Mouse (Mus musculus) testis, adult 2 months (tissue): ENCODE measurements around the gene Lmx1b.

Experiments used
- CTCF ChIP-seq: fragments of 200-500 bp; IDR thresholded peaks from 2 replicates; pipeline ENCODE4 v1.5.1; 2012; ENCODE audit warnings: low read depth, mild to moderate bottlenecking, inconsistent platforms, low read length, moderate library complexity; ENCODE audit not compliant: control insufficient read depth, insufficient read depth, insufficient replicate concordance
- POLR2A ChIP-seq: fragments of 200-500 bp; IDR thresholded peaks from 2 replicates; pipeline ENCODE4 v1.6.1; 2012; ENCODE audit warnings: low read depth, mild to moderate bottlenecking, inconsistent platforms, low read length, moderate library complexity; ENCODE audit not compliant: control insufficient read depth

DNA sequence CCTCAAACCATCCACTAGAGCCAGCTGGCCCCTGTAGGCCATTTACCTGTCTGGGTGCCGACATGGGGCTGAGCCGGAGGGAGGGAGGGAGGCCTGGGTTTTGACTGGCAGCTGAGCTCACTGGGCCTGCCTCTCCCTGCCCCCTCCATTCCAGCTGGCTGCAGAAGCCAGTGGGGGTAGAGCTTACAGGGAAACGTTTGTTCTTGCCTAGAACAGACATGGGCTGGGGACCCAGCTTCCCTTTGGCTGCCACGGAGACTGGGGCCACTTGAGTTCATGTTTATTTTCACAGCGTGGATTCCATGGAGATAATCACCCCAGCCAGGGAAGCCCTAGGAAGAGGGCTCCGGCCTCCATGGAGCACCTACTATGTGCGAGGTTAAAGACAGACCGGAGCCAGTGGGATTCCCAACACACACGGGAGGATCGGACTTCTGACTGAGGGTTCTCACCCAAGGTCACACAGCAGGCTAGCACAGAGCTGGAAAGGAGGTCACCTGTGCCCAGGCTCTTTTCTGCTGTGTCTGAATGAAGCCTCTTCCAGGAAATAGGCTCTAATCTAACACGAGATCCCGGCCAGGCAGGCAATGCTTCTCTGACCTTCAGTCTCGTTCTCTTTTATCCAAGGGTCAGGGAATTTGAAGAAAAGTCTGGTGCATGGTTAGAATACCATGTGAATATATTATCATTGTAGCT, 25.2 kb upstream of the Lmx1b start:
- no peak for TF ChIP-seq POLR2A
- TF ChIP-seq CTCF: no peak
